Mouse (Mus musculus): Measurements from ENCODE around the gene Ntn5.

DNA sequence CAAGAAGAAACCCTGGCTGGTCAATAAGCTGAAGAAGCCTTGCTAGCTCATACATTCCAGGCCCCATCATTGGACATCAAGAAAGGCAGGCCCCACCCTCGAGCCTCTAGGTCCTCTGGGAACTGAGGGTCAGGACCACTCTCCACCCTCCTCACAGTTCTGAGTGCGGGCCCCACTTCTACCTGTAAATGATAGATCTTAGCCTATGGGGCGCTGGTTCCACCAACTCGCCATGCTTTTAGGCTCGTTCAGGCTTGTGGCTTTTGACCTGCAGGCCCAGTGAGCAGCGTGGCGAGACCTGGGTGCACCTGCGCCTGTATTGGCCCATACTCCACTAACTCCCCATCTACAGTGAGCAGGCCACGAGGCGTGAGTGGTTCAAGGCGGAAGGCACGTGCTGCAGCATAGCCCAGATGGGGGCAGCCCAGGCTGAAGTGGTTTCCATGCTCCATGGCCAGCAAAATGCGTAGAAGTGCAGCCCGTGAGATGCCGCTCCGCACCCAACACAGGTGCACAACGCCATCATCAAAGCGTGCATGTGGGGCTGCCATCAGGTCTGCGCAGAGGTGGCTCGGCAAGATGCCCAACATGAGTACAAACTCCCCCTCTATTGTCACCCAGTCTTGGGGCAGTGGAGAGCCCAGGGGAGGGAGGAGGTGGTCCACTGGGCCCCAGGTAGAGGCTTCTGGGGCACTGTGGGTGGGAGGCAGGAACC lies 26.8 kb downstream of the Ntn5 start:
- TF ChIP-seq ZKSCAN1 (IDR thresholded peaks at IDR 0.05; ENCODE audit: borderline replicate concordance, low read depth, low read length): no peak
- no peak for TF ChIP-seq USF1 (IDR thresholded peaks at IDR 0.05; ENCODE audit: low read depth, low read length)
- no peak for TF ChIP-seq CTCF (conservative IDR thresholded peaks at IDR 0.05 in 1 of 2, IDR thresholded peaks at IDR 0.05 in 1 of 2; ENCODE audit: low read depth in 2 of 2, low read length in 2 of 2)
- TF ChIP-seq TBP (conservative IDR thresholded peaks at IDR 0.05; ENCODE audit: low read depth, low read length): no peak
- no peak for TF ChIP-seq SMC3 (IDR thresholded peaks at IDR 0.05; ENCODE audit: low read depth, low read length)
- no peak for TF ChIP-seq EP300 (IDR thresholded peaks at IDR 0.05; ENCODE audit: low read length)
- TF ChIP-seq TCF12 (IDR thresholded peaks at IDR 0.05; ENCODE audit: low read depth, low read length): no peak
- no peak; the same call in 1 of the 2 replicates for TF ChIP-seq POLR2A (IDR thresholded peaks at IDR 0.05; ENCODE audit: low read depth, low read length)

Data from CH12.LX (cell line).